Comparison of ENCODE assay signal across 14 mouse cellular contexts in genomic region chrX:56683521-56683920, GRCm38 (mm10). TPM values are rescaled to one million over a fixed set of nuclear protein-coding genes. Genes with fewer than 3 reads are reported as not detected.
DNase-seq lines count a peak whose midpoint lies in the region; ATAC-seq and TF ChIP-seq lines count a peak whose summit lies in the region.
"Had no signal": no experiment of that assay in that cellular context is flagged by ENCODE, and none has a peak within 500 bp of the region (broad histone marks: within the 10 kb centered on the region; RNA-seq: fewer than 3 reads in every experiment).

No protein-coding gene starts in this region.

- H3K9ac ChIP-seq in hindbrain, postnatal 0 days (replicated peaks; ENCODE audit: low read length), result no peak overlapping the region
- H3K9ac ChIP-seq in hindbrain, embryonic 13.5 days, result no peak overlapping the region
- no peak overlapping the region for H3K9ac ChIP-seq in midbrain, embryonic 13.5 days (replicated peaks)
- no peak overlapping the region for H3K9ac ChIP-seq in forebrain, embryonic 15.5 days (replicated peaks)
- H3K9ac ChIP-seq: liver, embryonic 12.5 days had no signal

- 59% methylated on average over 10 of the region's 10 CpGs for WGBS in hindbrain, postnatal 0 days
- WGBS in hindbrain, embryonic 13.5 days, result 70% methylated on average over 10 of the region's 10 CpGs
- 77% methylated on average over 10 of the region's 10 CpGs for WGBS in midbrain, embryonic 13.5 days
- WGBS in forebrain, embryonic 15.5 days, result 72% methylated on average over 10 of the region's 10 CpGs

- H3K4me1 ChIP-seq in hindbrain, postnatal 0 days (ENCODE audit: insufficient read depth, low read length), result no peaks in the 10 kb centered on the region
- no peaks in the 10 kb centered on the region for H3K4me1 ChIP-seq in hindbrain, embryonic 13.5 days (replicated peaks)
- H3K4me1 ChIP-seq in midbrain, embryonic 13.5 days (replicated peaks), result no peaks in the 10 kb centered on the region
- H3K4me1 ChIP-seq in forebrain, embryonic 15.5 days, result no peaks in the 10 kb centered on the region
- H3K4me1 ChIP-seq: hindbrain, embryonic 10.5 days; liver, embryonic 12.5 days had no signal

- TF ChIP-seq CTCF in hindbrain, postnatal 0 days (IDR thresholded peaks at IDR 0.05; ENCODE audit: low read depth), result no peak

- no peaks in the 10 kb centered on the region for H3K36me3 ChIP-seq in hindbrain, postnatal 0 days (ENCODE audit: insufficient read depth, low read length)
- H3K36me3 ChIP-seq in hindbrain, embryonic 13.5 days, result no peaks in the 10 kb centered on the region
- no peaks in the 10 kb centered on the region for H3K36me3 ChIP-seq in midbrain, embryonic 13.5 days
- no peaks in the 10 kb centered on the region for H3K36me3 ChIP-seq in forebrain, embryonic 15.5 days
- H3K36me3 ChIP-seq: embryonic facial prominence, embryonic 10.5 days; hindbrain, embryonic 10.5 days; liver, embryonic 12.5 days had no signal

- H3K27ac ChIP-seq in hindbrain, postnatal 0 days, result no peak overlapping the region
- no peak overlapping the region for H3K27ac ChIP-seq in hindbrain, embryonic 13.5 days
- no peak overlapping the region for H3K27ac ChIP-seq in midbrain, embryonic 13.5 days
- no peak overlapping the region for H3K27ac ChIP-seq in forebrain, embryonic 15.5 days (replicated peaks)
- H3K27ac ChIP-seq: embryonic facial prominence, embryonic 10.5 days; hindbrain, embryonic 10.5 days; liver, embryonic 12.5 days had no signal

- H3K9me3 ChIP-seq in hindbrain, postnatal 0 days (ENCODE audit: low read length), result no peaks in the 10 kb centered on the region
- no peaks in the 10 kb centered on the region for H3K9me3 ChIP-seq in hindbrain, embryonic 13.5 days
- H3K9me3 ChIP-seq in midbrain, embryonic 13.5 days, result no peaks in the 10 kb centered on the region
- no peaks in the 10 kb centered on the region for H3K9me3 ChIP-seq in forebrain, embryonic 15.5 days
- H3K9me3 ChIP-seq: embryonic facial prominence, embryonic 10.5 days; hindbrain, embryonic 10.5 days; liver, embryonic 12.5 days had no signal

- H3K27me3 ChIP-seq in hindbrain, postnatal 0 days (ENCODE audit: insufficient read depth, low read length), result no peaks in the 10 kb centered on the region
- no peaks in the 10 kb centered on the region for H3K27me3 ChIP-seq in hindbrain, embryonic 13.5 days
- no peaks in the 10 kb centered on the region for H3K27me3 ChIP-seq in midbrain, embryonic 13.5 days
- H3K27me3 ChIP-seq in forebrain, embryonic 15.5 days, result no peaks in the 10 kb centered on the region
- H3K27me3 ChIP-seq: liver, embryonic 12.5 days had no signal

- no peak for ATAC-seq in hindbrain, postnatal 0 days
- no peak for ATAC-seq in hindbrain, embryonic 13.5 days (ENCODE audit: low FRiP score)
- no peak for ATAC-seq in midbrain, embryonic 13.5 days
- no peak for ATAC-seq in forebrain, embryonic 15.5 days (replicated peaks)
- ATAC-seq: intestine, embryonic 16.5 days; liver, embryonic 12.5 days had no signal

- H3K4me2 ChIP-seq in hindbrain, postnatal 0 days (ENCODE audit: low read depth, low read length), result no peak overlapping the region
- H3K4me2 ChIP-seq in hindbrain, embryonic 13.5 days, result no peak overlapping the region
- no peak overlapping the region for H3K4me2 ChIP-seq in midbrain, embryonic 13.5 days (replicated peaks)
- H3K4me2 ChIP-seq in forebrain, embryonic 15.5 days (replicated peaks), result no peak overlapping the region
- H3K4me2 ChIP-seq: liver, embryonic 12.5 days had no signal

- peak; percentile 28 for DNase-seq in hindbrain, postnatal 0 days (ENCODE audit: low spot score)
- peak; percentile 1 for DNase-seq in left cerebral cortex, postnatal 4 days
- no peak for DNase-seq in left cerebral cortex, adult 11 months (ENCODE audit: low spot score)
- peak; percentile 26 for DNase-seq in gastrocnemius, postnatal 10 days
- peak; percentile 43 to 48 for DNase-seq in kidney, postnatal 36 days
- DNase-seq: cerebellum, adult 8-10 months had no signal

- H3K4me3 ChIP-seq in hindbrain, postnatal 0 days (ENCODE audit: low read length), result no peak overlapping the region
- no peak overlapping the region for H3K4me3 ChIP-seq in hindbrain, embryonic 13.5 days
- H3K4me3 ChIP-seq in midbrain, embryonic 13.5 days (replicated peaks), result no peak overlapping the region
- no peak overlapping the region for H3K4me3 ChIP-seq in forebrain, embryonic 15.5 days
- H3K4me3 ChIP-seq: embryonic facial prominence, embryonic 10.5 days; hindbrain, embryonic 10.5 days; liver, embryonic 12.5 days; myocyte had no signal

- intact Hi-C loops in left cerebral cortex, postnatal 4 days (cut with DNase I), result no loop called here

RNA-seq across cellular contexts. Expression of gene Fhl1, which starts 48.1 kb away (rescaled TPM):
- 189 and 208 TPM in 2 replicates for total RNA-seq in hindbrain, postnatal 0 days (2014; rRNA removed)
- 198 and 201 TPM in 2 replicates for polyA plus RNA-seq in hindbrain, postnatal 0 days (2015; fragmentation: Nextera tagmentation; extraction: Ambion mirVana)
- 127 and 139 TPM in 2 replicates for polyA plus RNA-seq in hindbrain, embryonic 13.5 days (2015; fragmentation: Nextera tagmentation; extraction: Ambion mirVana)
- 100 to 1,000 TPM; 153 to 169 TPM for total RNA-seq in left cerebral cortex, postnatal 4 days (2021)
- total RNA-seq in gastrocnemius, postnatal 10 days (2021), result 1,000 to 10,000 TPM; 1,223 to 1,283 TPM
- 108 and 113 TPM in 2 replicates for polyA plus RNA-seq in midbrain, embryonic 13.5 days (2015; fragmentation: Nextera tagmentation; extraction: Ambion mirVana)
- 108 TPM in 2 replicates for polyA plus RNA-seq in forebrain, embryonic 15.5 days (2015; fragmentation: Nextera tagmentation; extraction: Ambion mirVana)
